Mouse (Mus musculus): ENCODE results near the gene Apela. TPM values are rescaled to one million over a fixed set of nuclear protein-coding genes. Genes with fewer than 3 reads are reported as not detected.

The Apela gene
- polyA plus RNA-seq, 2 experiments = 0.27 to 0.37 TPM

GRCm38 (mm10) chr8:65047193-65047592, 10.1 kb upstream of the Apela start:
- Histone ChIP-seq H3K4me2 (ENCODE audit: low read depth) (no peak overlapping the region), H3K4me1 (replicated peaks; ENCODE audit: control insufficient read depth in 2 of 2, insufficient read depth in 2 of 2, low read length in 1 of 2) (0 out of 4 replicates have a peak, but pooled peaks cover 0 to 2% of the 10 kb centered on the region in 2 experiments), H3K9me3 (ENCODE audit: control insufficient read depth, low read length) (no peaks in the 10 kb centered on the region), H3K27ac (no peak overlapping the region), H3K27me3 (ENCODE audit: control insufficient read depth, insufficient read depth, low read length) (no peaks in the 10 kb centered on the region), H3K36me3 (replicated peaks; ENCODE audit: control insufficient read depth, insufficient read depth, low read depth) (no peaks in the 10 kb centered on the region), H3K4me3 (ENCODE audit: insufficient read depth in 1 of 2, low read depth in 2 of 2, low read length in 2 of 2) (no peak overlapping the region), H3K9ac (replicated peaks) (no peak overlapping the region)
- TF ChIP-seq CTCF (IDR thresholded peaks at IDR 0.05; ENCODE audit: low read depth) (no peak), EP300 (IDR thresholded peaks at IDR 0.05; ENCODE audit: low read depth) (no peak)
- no peak for DNase-seq (ENCODE audit: low read depth in 3 of 3, low spot score in 3 of 3)
- 74% methylated on average over 4 of the region's 4 CpGs for WGBS (ENCODE audit: insufficient replicate concordance)
- no peak for ATAC-seq (ENCODE audit: insufficient read depth)

GRCm38 (mm10) chr8:65046565-65046964, 9.4 kb upstream of the Apela start:
- H3K9ac ChIP-seq (replicated peaks) = no peak overlapping the region
- H3K36me3 ChIP-seq (replicated peaks; ENCODE audit: control insufficient read depth, insufficient read depth, low read depth) = no peaks in the 10 kb centered on the region
- 0 out of 4 replicates have a peak, but pooled peaks cover 0 to 2% of the 10 kb centered on the region in 2 experiments for H3K4me1 ChIP-seq (replicated peaks; ENCODE audit: control insufficient read depth in 2 of 2, insufficient read depth in 2 of 2, low read length in 1 of 2)
- H3K4me2 ChIP-seq (ENCODE audit: low read depth) = no peak overlapping the region
- no peak overlapping the region for H3K4me3 ChIP-seq (ENCODE audit: insufficient read depth in 1 of 2, low read depth in 2 of 2, low read length in 2 of 2)
- no peaks in the 10 kb centered on the region for H3K9me3 ChIP-seq (ENCODE audit: control insufficient read depth, low read length)
- H3K27ac ChIP-seq = no peak overlapping the region
- no peak for DNase-seq (ENCODE audit: low read depth in 3 of 3, low spot score in 3 of 3)
- 22% methylated on average over 5 of the region's 5 CpGs for WGBS (ENCODE audit: insufficient replicate concordance)
- TF ChIP-seq CTCF (IDR thresholded peaks at IDR 0.05; ENCODE audit: low read depth) (no peak), EP300 (IDR thresholded peaks at IDR 0.05; ENCODE audit: low read depth) (no peak)
- ATAC-seq (ENCODE audit: insufficient read depth) = peak; percentile 43; the same call in 1 of the 2 replicates
- H3K27me3 ChIP-seq (ENCODE audit: control insufficient read depth, insufficient read depth, low read length) = no peaks in the 10 kb centered on the region

- no peak for ATAC-seq (ENCODE audit: insufficient read depth)
- Histone ChIP-seq H3K27ac (no peak overlapping the region), H3K9ac (replicated peaks) (no peak overlapping the region), H3K4me1 (replicated peaks; ENCODE audit: control insufficient read depth in 2 of 2, insufficient read depth in 2 of 2, low read length in 1 of 2) (no peaks in the 10 kb centered on the region), H3K9me3 (ENCODE audit: control insufficient read depth, low read length) (no peaks in the 10 kb centered on the region), H3K4me2 (ENCODE audit: low read depth) (no peak overlapping the region), H3K36me3 (replicated peaks; ENCODE audit: control insufficient read depth, insufficient read depth, low read depth) (no peaks in the 10 kb centered on the region), H3K27me3 (ENCODE audit: control insufficient read depth, insufficient read depth, low read length) (no peaks in the 10 kb centered on the region; the same call in 1 of the 2 replicates), H3K4me3 (ENCODE audit: insufficient read depth in 1 of 2, low read depth in 2 of 2, low read length in 2 of 2) (no peak overlapping the region)
- TF ChIP-seq CTCF (IDR thresholded peaks at IDR 0.05; ENCODE audit: low read depth) = no peak
- no peak for TF ChIP-seq EP300 (IDR thresholded peaks at IDR 0.05; ENCODE audit: low read depth)
- WGBS (ENCODE audit: insufficient replicate concordance) = 46% methylated on average over 2 of the region's 2 CpGs
- DNase-seq (ENCODE audit: low read depth in 3 of 3, low spot score in 3 of 3) = no peak
Observed at GRCm38 (mm10) chr8:65034136-65034535, 3.0 kb downstream of the Apela start.

- DNase-seq (ENCODE audit: low read depth in 3 of 3, low spot score in 3 of 3) (no peak), ATAC-seq (ENCODE audit: insufficient read depth) (no peak)
- Histone ChIP-seq H3K9ac (replicated peaks) (no peak overlapping the region), H3K4me3 (ENCODE audit: insufficient read depth in 1 of 2, low read depth in 2 of 2, low read length in 2 of 2) (no peak overlapping the region), H3K4me1 (replicated peaks; ENCODE audit: control insufficient read depth in 2 of 2, insufficient read depth in 2 of 2, low read length in 1 of 2) (no peaks in the 10 kb centered on the region), H3K4me2 (ENCODE audit: low read depth) (no peak overlapping the region), H3K27ac (no peak overlapping the region), H3K27me3 (ENCODE audit: control insufficient read depth, insufficient read depth, low read length) (no peaks in the 10 kb centered on the region; the same call in 1 of the 2 replicates), H3K36me3 (replicated peaks; ENCODE audit: control insufficient read depth, insufficient read depth, low read depth) (no peaks in the 10 kb centered on the region), H3K9me3 (ENCODE audit: control insufficient read depth, low read length) (no peaks in the 10 kb centered on the region)
- WGBS (ENCODE audit: insufficient replicate concordance) = 72% methylated on average over 13 of the region's 13 CpGs
- TF ChIP-seq EP300 (IDR thresholded peaks at IDR 0.05; ENCODE audit: low read depth) (no peak), CTCF (IDR thresholded peaks at IDR 0.05; ENCODE audit: low read depth) (no peak)
Observed at GRCm38 (mm10) chr8:65033056-65033455, 4.1 kb downstream of the Apela start.

GRCm38 (mm10) chr8:65032107-65032506, 5.0 kb downstream of the Apela start:
- Histone ChIP-seq H3K27ac (no peak overlapping the region), H3K36me3 (replicated peaks; ENCODE audit: control insufficient read depth, insufficient read depth, low read depth) (no peaks in the 10 kb centered on the region), H3K9ac (replicated peaks) (no peak overlapping the region), H3K27me3 (ENCODE audit: control insufficient read depth, insufficient read depth, low read length) (no peaks in the 10 kb centered on the region), H3K4me1 (replicated peaks; ENCODE audit: control insufficient read depth in 2 of 2, insufficient read depth in 2 of 2, low read length in 1 of 2) (no peaks in the 10 kb centered on the region), H3K4me2 (ENCODE audit: low read depth) (no peak overlapping the region), H3K9me3 (ENCODE audit: control insufficient read depth, low read length) (no peaks in the 10 kb centered on the region), H3K4me3 (ENCODE audit: insufficient read depth in 1 of 2, low read depth in 2 of 2, low read length in 2 of 2) (no peak overlapping the region)
- no peak for DNase-seq (ENCODE audit: low read depth in 3 of 3, low spot score in 3 of 3)
- 77% methylated on average over 1 of the region's 1 CpGs for WGBS (ENCODE audit: insufficient replicate concordance)
- ATAC-seq (ENCODE audit: insufficient read depth) = no peak
- TF ChIP-seq EP300 (IDR thresholded peaks at IDR 0.05; ENCODE audit: low read depth) (no peak), CTCF (IDR thresholded peaks at IDR 0.05; ENCODE audit: low read depth) (no peak)
